Mouse (Mus musculus) c-Kit-positive CD71-positive TER-119-positive erythroid progenitor cells, embryonic 14.5 days (primary cell): Measurements from ENCODE around the gene Apob.

Source experiments
- DNase-seq: peaks from one replicate; pipeline ENCODE4 v3.0.0-alpha.2; 2013; ENCODE audit warnings: low spot score

Apob gene

GRCm38 (mm10) chr12:8038081-8038730, 60.8 kb downstream of the Apob start:
- no peak for DNase-seq

GRCm38 (mm10) chr12:8042626-8043394, 65.4 kb downstream of the Apob start:
- DNase-seq, result no peak

- no peak for DNase-seq
Observed at GRCm38 (mm10) chr12:8047046-8047445, 69.6 kb downstream of the Apob start.

GRCm38 (mm10) chr12:8047789-8048309, 70.4 kb downstream of the Apob start:
- DNase-seq, result no peak

- no peak for DNase-seq
Observed at GRCm38 (mm10) chr12:8056001-8056640, 78.7 kb downstream of the Apob start.

- peak; percentile 35 for DNase-seq
Observed at GRCm38 (mm10) chr12:8059576-8059975, 82.1 kb downstream of the Apob start.

GRCm38 (mm10) chr12:8063363-8064065, 86.1 kb downstream of the Apob start:
- DNase-seq, result no peak
